Mouse (Mus musculus): ENCODE results near the gene Fam50a. TPM values are rescaled to one million over a fixed set of nuclear protein-coding genes. Genes with fewer than 3 reads are reported as not detected.
A peak's percentile ranks its signal among the peaks of the same experiment; 100 is the strongest.

Gene Fam50a
- polyA plus RNA-seq, 1 experiment: 45.4 TPM

- Histone ChIP-seq H3K79me2 (ENCODE audit: control insufficient read depth, insufficient read depth) (peaks cover 11% of the 10 kb centered on the region), H3ac (ENCODE audit: control insufficient read depth, insufficient read length, low read depth) (no peak overlapping the region), H3K27me3 (ENCODE audit: control insufficient read depth, insufficient read depth, insufficient read length) (no peaks in the 10 kb centered on the region), H3K4me3 (ENCODE audit: insufficient read depth, poor library complexity, severe bottlenecking) (no peak overlapping the region), H3K36me3 (ENCODE audit: control insufficient read depth, insufficient read depth) (no peaks in the 10 kb centered on the region), H3K79me3 (ENCODE audit: low read depth) (peaks cover 7% of the 10 kb centered on the region)
- TF ChIP-seq CTCF (IDR thresholded peaks at IDR 0.05; ENCODE audit: control insufficient read depth, insufficient read depth, insufficient read length) (no peak), MYOD1 (IDR thresholded peaks at IDR 0.05; ENCODE audit: control insufficient read depth, insufficient read length, low read depth) (no peak), MAX (IDR thresholded peaks at IDR 0.05) (no peak), FOSL1 (IDR thresholded peaks at IDR 0.05; ENCODE audit: insufficient read depth, low read length, poor library complexity, severe bottlenecking) (no peak), USF1 (IDR thresholded peaks at IDR 0.05; ENCODE audit: low read depth) (no peak), CEBPB (IDR thresholded peaks at IDR 0.05; ENCODE audit: low read depth) (no peak), MYOG (IDR thresholded peaks at IDR 0.05; ENCODE audit: control insufficient read depth, extremely low read depth, insufficient read length) (no peak)
These were observed 19.4 kb upstream of the Fam50a start for GRCm38 (mm10) chrX:74293431-74293830.

GRCm38 (mm10) chrX:74296538-74297448 lies 16.0 kb upstream of the Fam50a start, which contains the start of gene Atp6ap1:
Atp6ap1 (plus strand) TSS chrX:74297097.
- H3K27me3 ChIP-seq (ENCODE audit: control insufficient read depth, insufficient read depth, insufficient read length): no peaks in the 10 kb centered on the region
- H3K79me2 ChIP-seq (ENCODE audit: control insufficient read depth, insufficient read depth): peaks cover 20% of the 10 kb centered on the region
- TF ChIP-seq CEBPB (IDR thresholded peaks at IDR 0.05; ENCODE audit: low read depth) (no peak), MAX (IDR thresholded peaks at IDR 0.05) (no peak), MYOG (IDR thresholded peaks at IDR 0.05; ENCODE audit: control insufficient read depth, extremely low read depth, insufficient read length) (no peak), FOSL1 (IDR thresholded peaks at IDR 0.05; ENCODE audit: insufficient read depth, low read length, poor library complexity, severe bottlenecking) (no peak), CTCF (IDR thresholded peaks at IDR 0.05; ENCODE audit: control insufficient read depth, insufficient read depth, insufficient read length) (no peak), USF1 (IDR thresholded peaks at IDR 0.05; ENCODE audit: low read depth) (no peak), MYOD1 (IDR thresholded peaks at IDR 0.05; ENCODE audit: control insufficient read depth, insufficient read length, low read depth) (no peak)
- peak within 1 kb of the TSS; percentile 93 for H3ac ChIP-seq (ENCODE audit: control insufficient read depth, insufficient read length, low read depth)
- peaks cover 7% of the 10 kb centered on the region for H3K79me3 ChIP-seq (ENCODE audit: low read depth)
- peaks cover 16% of the 10 kb centered on the region for H3K36me3 ChIP-seq (ENCODE audit: control insufficient read depth, insufficient read depth)
- H3K4me3 ChIP-seq (ENCODE audit: insufficient read depth, poor library complexity, severe bottlenecking): peak within 1 kb of the TSS; percentile 55

GRCm38 (mm10) chrX:74298348-74298747 lies 14.5 kb upstream of the Fam50a start:
- Histone ChIP-seq H3K79me2 (ENCODE audit: control insufficient read depth, insufficient read depth) (peaks cover 20% of the 10 kb centered on the region), H3K79me3 (ENCODE audit: low read depth) (peaks cover 7% of the 10 kb centered on the region), H3K36me3 (ENCODE audit: control insufficient read depth, insufficient read depth) (peaks cover 25% of the 10 kb centered on the region), H3K27me3 (ENCODE audit: control insufficient read depth, insufficient read depth, insufficient read length) (no peaks in the 10 kb centered on the region), H3K4me3 (ENCODE audit: insufficient read depth, poor library complexity, severe bottlenecking) (no peak overlapping the region), H3ac (ENCODE audit: control insufficient read depth, insufficient read length, low read depth) (no peak overlapping the region)
- no peak for TF ChIP-seq USF1 (IDR thresholded peaks at IDR 0.05; ENCODE audit: low read depth)
- TF ChIP-seq MAX (IDR thresholded peaks at IDR 0.05): no peak
- TF ChIP-seq CEBPB (IDR thresholded peaks at IDR 0.05; ENCODE audit: low read depth): no peak

- Histone ChIP-seq H3K4me3 (ENCODE audit: insufficient read depth, poor library complexity, severe bottlenecking) (no peak overlapping the region), H3ac (ENCODE audit: control insufficient read depth, insufficient read length, low read depth) (no peak overlapping the region), H3K79me3 (ENCODE audit: low read depth) (peaks cover 7% of the 10 kb centered on the region), H3K27me3 (ENCODE audit: control insufficient read depth, insufficient read depth, insufficient read length) (no peaks in the 10 kb centered on the region), H3K79me2 (ENCODE audit: control insufficient read depth, insufficient read depth) (peaks cover 20% of the 10 kb centered on the region), H3K36me3 (ENCODE audit: control insufficient read depth, insufficient read depth) (peaks cover 25% of the 10 kb centered on the region)
- no peak for TF ChIP-seq CEBPB (IDR thresholded peaks at IDR 0.05; ENCODE audit: low read depth)
- TF ChIP-seq MAX (IDR thresholded peaks at IDR 0.05): no peak
These were observed 13.1 kb upstream of the Fam50a start for GRCm38 (mm10) chrX:74299721-74300120.

GRCm38 (mm10) chrX:74304867-74305700 lies 7.7 kb upstream of the Fam50a start, which contains the start of gene Gdi1:
Gdi1 (plus strand) TSS chrX:74304998.
- peak within 1 kb of the TSS; percentile 49 for H3K4me3 ChIP-seq (ENCODE audit: insufficient read depth, poor library complexity, severe bottlenecking)
- peaks cover 28% of the 10 kb centered on the region for H3K79me2 ChIP-seq (ENCODE audit: control insufficient read depth, insufficient read depth)
- H3ac ChIP-seq (ENCODE audit: control insufficient read depth, insufficient read length, low read depth): peak within 1 kb of the TSS; percentile 77
- peaks cover 46% of the 10 kb centered on the region for H3K36me3 ChIP-seq (ENCODE audit: control insufficient read depth, insufficient read depth)
- no peak for TF ChIP-seq MAX (IDR thresholded peaks at IDR 0.05)
- no peak for TF ChIP-seq USF1 (IDR thresholded peaks at IDR 0.05; ENCODE audit: low read depth)
- no peak for TF ChIP-seq CEBPB (IDR thresholded peaks at IDR 0.05; ENCODE audit: low read depth)
- TF ChIP-seq MYOG (IDR thresholded peaks at IDR 0.05; ENCODE audit: control insufficient read depth, extremely low read depth, insufficient read length): no peak
- no peak for TF ChIP-seq FOSL1 (IDR thresholded peaks at IDR 0.05; ENCODE audit: insufficient read depth, low read length, poor library complexity, severe bottlenecking)
- TF ChIP-seq CTCF (IDR thresholded peaks at IDR 0.05; ENCODE audit: control insufficient read depth, insufficient read depth, insufficient read length): no peak
- no peak for TF ChIP-seq MYOD1 (IDR thresholded peaks at IDR 0.05; ENCODE audit: control insufficient read depth, insufficient read length, low read depth)
- no peaks in the 10 kb centered on the region for H3K27me3 ChIP-seq (ENCODE audit: control insufficient read depth, insufficient read depth, insufficient read length)
- H3K79me3 ChIP-seq (ENCODE audit: low read depth): peaks cover 16% of the 10 kb centered on the region
